Mouse (Mus musculus): Measurements from ENCODE around the gene Pin1rt1.
A peak's percentile ranks its signal among the peaks of the same experiment; 100 is the strongest.

The Pin1rt1 gene

GRCm38 (mm10) chr2:104716279-104716678 lies at the start of gene Pin1rt1:
TSS of gene Pin1rt1 (minus strand) at chr2:104716379.
- no peak for DNase-seq (ENCODE audit: low read depth)

GRCm38 (mm10) chr2:104764018-104764417 lies 47.8 kb upstream of the Pin1rt1 start:
- no peak for DNase-seq (ENCODE audit: low read depth)

- DNase-seq (ENCODE audit: low read depth), result no peak
Observed at GRCm38 (mm10) chr2:104763134-104763703, 47.0 kb upstream of the Pin1rt1 start.

GRCm38 (mm10) chr2:104750611-104751010 lies 34.4 kb upstream of the Pin1rt1 start:
- peak; percentile 29 for DNase-seq (ENCODE audit: low read depth)

- DNase-seq (ENCODE audit: low read depth), result no peak
Observed at GRCm38 (mm10) chr2:104748652-104749183, 32.5 kb upstream of the Pin1rt1 start.

- peak; percentile 56 for DNase-seq (ENCODE audit: low read depth)
Observed at GRCm38 (mm10) chr2:104746251-104746650, 30.1 kb upstream of the Pin1rt1 start.

GRCm38 (mm10) chr2:104743971-104744370 lies 27.8 kb upstream of the Pin1rt1 start:
- no peak for DNase-seq (ENCODE audit: low read depth)

- DNase-seq (ENCODE audit: low read depth), result no peak
Observed at GRCm38 (mm10) chr2:104743160-104743559, 27.0 kb upstream of the Pin1rt1 start.

- peak; percentile 83 for DNase-seq (ENCODE audit: low read depth)
Observed at GRCm38 (mm10) chr2:104742741-104743064, 26.5 kb upstream of the Pin1rt1 start, which contains the start of gene Depdc7. TSS of gene Depdc7 (minus strand) at chr2:104742878.

- DNase-seq (ENCODE audit: low read depth), result no peak
Observed at GRCm38 (mm10) chr2:104741896-104742740, 25.9 kb upstream of the Pin1rt1 start.

GRCm38 (mm10) chr2:104741015-104741758 lies 25.0 kb upstream of the Pin1rt1 start:
- no peak for DNase-seq (ENCODE audit: low read depth)

GRCm38 (mm10) chr2:104740248-104740949 lies 24.2 kb upstream of the Pin1rt1 start:
- DNase-seq (ENCODE audit: low read depth), result no peak

- no peak for DNase-seq (ENCODE audit: low read depth)
Observed at GRCm38 (mm10) chr2:104739691-104740090, 23.5 kb upstream of the Pin1rt1 start.

- no peak for DNase-seq (ENCODE audit: low read depth)
Observed at GRCm38 (mm10) chr2:104736241-104736640, 20.1 kb upstream of the Pin1rt1 start.

- DNase-seq (ENCODE audit: low read depth), result no peak
Observed at GRCm38 (mm10) chr2:104732562-104733256, 16.5 kb upstream of the Pin1rt1 start.

- DNase-seq (ENCODE audit: low read depth), result no peak
Observed at GRCm38 (mm10) chr2:104732033-104732444, 15.9 kb upstream of the Pin1rt1 start.

GRCm38 (mm10) chr2:104727369-104727768 lies 11.2 kb upstream of the Pin1rt1 start:
- no peak for DNase-seq (ENCODE audit: low read depth)

GRCm38 (mm10) chr2:104722021-104722420 lies 5.8 kb upstream of the Pin1rt1 start:
- no peak for DNase-seq (ENCODE audit: low read depth)

- DNase-seq (ENCODE audit: low read depth), result no peak
Observed at GRCm38 (mm10) chr2:104717827-104718226, 1.6 kb upstream of the Pin1rt1 start.

GRCm38 (mm10) chr2:104717231-104717735 lies 1.1 kb upstream of the Pin1rt1 start:
- no peak for DNase-seq (ENCODE audit: low read depth)

- DNase-seq (ENCODE audit: low read depth), result no peak
Observed at GRCm38 (mm10) chr2:104714254-104714691, 1.9 kb downstream of the Pin1rt1 start.

All from c-Kit-positive CD71-positive TER-119-negative erythroid progenitor cells, embryonic 14.5 days (primary cell).